Mouse (Mus musculus): ENCODE data around the gene Olfr1102.

Gene Olfr1102

DNA sequence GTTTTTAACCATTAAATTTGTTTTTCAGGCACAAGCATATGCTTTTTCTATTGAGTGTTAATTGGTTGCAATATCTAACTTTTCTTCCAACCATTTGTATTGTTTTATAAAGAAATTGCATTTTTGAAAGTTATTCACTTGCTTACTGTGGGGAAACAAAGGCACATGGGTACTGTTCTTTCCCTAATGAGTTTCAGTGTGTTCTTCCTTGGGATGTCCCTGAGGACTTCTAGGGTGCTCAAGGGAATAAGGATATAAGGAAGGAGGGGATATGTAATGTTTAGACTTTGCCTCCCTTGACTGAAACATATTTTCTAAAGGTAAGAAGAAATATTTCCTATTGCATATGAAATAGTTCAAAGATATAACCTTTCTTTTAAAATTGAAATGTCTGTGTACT lies at the start of gene Olfr1102:
Olfr1102 (plus strand) TSS at position 301 of the 400 bp plus-strand sequence.
- no peak for DNase-seq

DNA sequence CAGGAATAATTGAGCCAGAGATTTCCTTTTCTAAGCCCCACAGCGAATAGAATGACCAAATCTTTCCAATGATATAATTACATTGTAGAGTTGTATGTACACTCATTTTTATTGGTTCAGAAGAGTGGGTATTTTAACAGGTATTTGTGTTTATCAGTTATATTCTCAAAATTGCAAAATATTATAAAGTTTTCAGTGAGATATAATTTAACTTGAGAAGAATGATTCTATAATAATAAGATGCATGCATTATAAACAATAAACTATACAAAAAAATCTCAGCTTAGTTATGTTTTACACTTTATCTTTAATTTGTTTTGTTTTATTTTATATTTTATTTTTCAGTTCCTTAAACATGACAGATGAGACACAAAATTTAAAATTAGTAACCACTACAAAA lies 37.6 kb upstream of the Olfr1102 start, which contains the start of gene Olfr1099:
Olfr1099 (minus strand) TSS at position 101 of the 400 bp plus-strand sequence.
- DNase-seq = no peak

DNA sequence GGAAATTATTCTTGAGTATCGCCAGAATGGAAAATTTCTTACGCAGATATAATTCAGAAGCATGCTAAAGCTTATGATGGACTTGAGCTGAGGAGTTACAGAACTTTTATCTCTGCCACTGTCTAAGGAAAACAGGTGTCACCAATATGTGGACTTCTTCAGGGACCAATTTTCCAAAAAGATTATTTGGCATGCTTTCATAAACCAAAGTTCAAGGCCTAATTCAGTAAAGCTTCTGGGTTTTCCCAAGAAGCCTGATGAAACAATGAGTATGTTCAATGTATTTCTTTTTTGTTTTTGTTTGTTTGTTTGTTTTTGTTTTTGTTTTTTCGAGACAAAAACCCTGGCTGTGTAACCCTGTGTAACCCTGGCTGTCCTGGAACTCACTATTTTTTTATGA lies 18.3 kb upstream of the Olfr1102 start, which contains the start of gene Olfr1100:
Olfr1100 (minus strand) TSS at position 101 of the 400 bp plus-strand sequence.
- DNase-seq = no peak

DNA sequence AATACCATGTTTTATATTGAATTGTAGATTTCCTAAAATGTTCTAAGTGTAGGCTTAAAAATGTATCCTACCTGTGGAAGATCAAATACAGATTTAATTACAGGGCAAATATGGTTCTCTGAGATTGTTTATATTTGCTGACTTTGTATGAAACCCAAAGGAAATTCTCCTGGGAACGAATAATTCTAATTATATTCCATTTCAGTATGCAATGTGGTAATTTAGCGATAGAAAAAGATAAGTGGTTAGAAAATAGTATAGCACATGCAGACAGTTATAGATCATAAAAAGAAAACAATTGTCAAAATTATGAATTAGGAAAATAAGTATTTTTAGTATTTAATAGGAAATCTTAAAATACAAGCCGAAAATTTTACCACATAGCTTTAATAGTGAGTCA lies 7.1 kb upstream of the Olfr1102 start, which contains the start of gene Olfr1101:
Olfr1101 (minus strand) TSS at position 101 of the 400 bp plus-strand sequence.
- no peak for DNase-seq

DNA sequence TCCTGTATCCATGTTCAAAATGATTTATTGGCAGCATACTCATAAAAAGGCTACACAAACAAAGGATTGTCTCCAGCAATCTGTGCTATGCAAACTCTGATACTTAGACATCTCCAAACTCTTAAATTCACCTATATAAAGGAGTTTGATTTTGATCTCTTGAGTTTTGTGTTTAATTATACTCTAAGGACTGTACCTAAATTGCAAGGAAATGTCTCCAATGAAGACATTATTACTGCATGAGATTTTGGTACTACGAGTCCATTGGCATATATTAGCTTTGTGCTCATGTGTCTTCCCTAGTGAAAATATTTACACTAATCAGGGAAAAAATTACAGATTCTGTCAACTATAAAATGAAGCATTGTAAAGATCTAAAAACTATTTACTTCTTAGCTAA lies 28.8 kb downstream of the Olfr1102 start, which contains the start of gene Olfr1104:
Olfr1104 (minus strand) TSS at position 101 of the 400 bp plus-strand sequence.
- no peak for DNase-seq

DNA sequence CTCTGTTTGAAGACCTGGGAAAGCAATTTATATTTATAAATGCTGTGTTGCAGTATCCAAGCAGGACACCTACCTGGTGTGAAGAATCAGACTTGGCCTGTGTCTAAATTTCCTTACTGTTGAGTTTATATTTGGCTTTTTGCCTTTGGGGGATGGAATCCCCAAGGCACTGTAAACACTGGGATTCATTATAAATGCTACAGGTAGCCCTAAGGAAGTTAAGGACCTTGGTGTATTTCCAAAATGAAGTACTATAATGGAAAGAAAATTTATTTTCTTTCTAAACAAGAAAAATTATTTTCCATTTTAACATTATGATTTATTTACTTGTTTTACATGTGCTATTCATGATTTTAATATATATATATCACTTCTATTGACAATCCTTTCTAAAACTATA lies 38.2 kb downstream of the Olfr1102 start, which contains the start of gene Olfr1105:
Olfr1105 (minus strand) TSS at position 101 of the 400 bp plus-strand sequence.
- no peak for DNase-seq

DNA sequence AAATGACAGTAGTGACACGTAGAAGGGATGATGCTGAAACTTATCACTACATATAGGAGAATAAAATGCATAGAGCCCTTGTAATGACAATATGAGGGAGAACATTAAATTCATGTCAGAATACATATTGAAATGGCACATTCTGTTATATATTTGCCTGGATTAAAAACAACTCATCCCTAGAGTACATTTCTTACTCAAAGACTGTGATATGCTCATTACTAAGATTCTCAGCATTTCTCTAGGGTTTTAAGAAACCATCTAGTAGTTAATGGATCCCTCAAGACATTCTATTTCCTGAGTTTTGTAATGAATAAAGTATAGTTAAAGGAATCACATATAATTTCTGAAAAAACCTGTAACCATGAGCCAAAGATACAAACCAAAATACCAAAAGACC lies 54.0 kb downstream of the Olfr1102 start, which contains the start of gene Olfr1106:
Olfr1106 (minus strand) TSS at position 101 of the 400 bp plus-strand sequence.
- DNase-seq = no peak
